ENCODE assay signal across 17 mouse cellular contexts in the genomic region with DNA sequence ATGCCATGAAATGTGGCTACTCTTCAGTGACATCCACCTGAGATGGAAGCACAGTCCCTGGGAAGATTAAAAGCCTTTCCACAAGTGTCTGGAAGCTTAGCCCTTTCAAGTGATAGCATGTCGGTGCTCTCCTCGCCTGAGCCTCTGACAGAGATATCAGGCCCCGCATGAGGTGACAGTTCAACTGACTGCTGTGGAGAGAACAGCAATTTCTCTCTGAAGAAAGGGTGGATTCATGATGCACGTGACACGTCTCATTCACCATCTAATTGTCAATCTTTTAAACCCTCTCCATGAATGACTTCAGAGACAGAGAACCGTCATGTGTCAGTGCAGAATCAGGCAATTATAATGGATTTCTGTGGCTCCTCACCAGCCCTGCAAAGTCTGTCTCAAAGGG.
DNase-seq lines count a peak whose midpoint lies in the region; ATAC-seq lines count a peak whose summit lies in the region.
"Had no signal": no experiment of that assay in that cellular context is flagged by ENCODE, and none has a peak within 500 bp of the region (broad histone marks: within the 10 kb centered on the region; RNA-seq: fewer than 3 reads in every experiment).

No protein-coding gene starts in this region.

- no peak for DNase-seq in hindbrain, embryonic 11.5 days (ENCODE audit: low spot score)
- DNase-seq in adrenal gland, adult (ENCODE audit: inconsistent age in 2 of 2, low spot score in 1 of 2), result no peak
- DNase-seq: adrenal gland, adult 8-10 months; heart, adult 18-20 months; heart, postnatal 4 days; kidney, adult 11 months; lung, postnatal 14 days; thymus, postnatal 4 days had no signal

- WGBS in hindbrain, embryonic 13.5 days, result 52% methylated on average over 6 of the region's 6 CpGs
- WGBS in hindbrain, embryonic 11.5 days, result 52% methylated on average over 6 of the region's 6 CpGs
- WGBS in hindbrain, embryonic 16.5 days, result 43% methylated on average over 6 of the region's 6 CpGs
- WGBS in neural tube, embryonic 14.5 days, result 51% methylated on average over 6 of the region's 6 CpGs

- peaks cover 45% of the 10 kb centered on the region for H3K4me1 ChIP-seq in hindbrain, embryonic 13.5 days (replicated peaks)
- H3K4me1 ChIP-seq in hindbrain, embryonic 11.5 days (replicated peaks; ENCODE audit: control insufficient read depth, insufficient read depth, low read length), result peaks cover 4% of the 10 kb centered on the region
- peaks cover 31% of the 10 kb centered on the region for H3K4me1 ChIP-seq in hindbrain, embryonic 16.5 days (ENCODE audit: control insufficient read depth, insufficient read depth, low read depth, low read length)
- peaks cover 22% of the 10 kb centered on the region for H3K4me1 ChIP-seq in neural tube, embryonic 14.5 days (ENCODE audit: control insufficient read depth, insufficient read depth, low read length)

- H3K9me3 ChIP-seq in hindbrain, embryonic 13.5 days, result no peaks in the 10 kb centered on the region
- no peaks in the 10 kb centered on the region for H3K9me3 ChIP-seq in hindbrain, embryonic 11.5 days (ENCODE audit: control insufficient read depth, low read length)
- no peaks in the 10 kb centered on the region for H3K9me3 ChIP-seq in hindbrain, embryonic 16.5 days (ENCODE audit: control insufficient read depth, low read length)
- H3K9me3 ChIP-seq in neural tube, embryonic 14.5 days (ENCODE audit: control insufficient read depth, low read length), result no peaks in the 10 kb centered on the region
- H3K9me3 ChIP-seq: embryonic facial prominence, embryonic 10.5 days; limb, embryonic 15.5 days; neural tube, embryonic 12.5 days had no signal

- H3K27me3 ChIP-seq in hindbrain, embryonic 13.5 days, result no peaks in the 10 kb centered on the region
- no peaks in the 10 kb centered on the region for H3K27me3 ChIP-seq in hindbrain, embryonic 11.5 days (ENCODE audit: control insufficient read depth, insufficient read depth, low read length)
- H3K27me3 ChIP-seq in hindbrain, embryonic 16.5 days (replicated peaks; ENCODE audit: control insufficient read depth, insufficient read depth, low read length), result no peaks in the 10 kb centered on the region
- H3K27me3 ChIP-seq in neural tube, embryonic 14.5 days (ENCODE audit: control insufficient read depth, insufficient read depth, low read length), result no peaks in the 10 kb centered on the region
- H3K27me3 ChIP-seq: limb, embryonic 15.5 days; neural tube, embryonic 12.5 days had no signal

- ATAC-seq in hindbrain, embryonic 13.5 days (ENCODE audit: low FRiP score), result no peak
- no peak for ATAC-seq in hindbrain, embryonic 11.5 days (ENCODE audit: low FRiP score)
- 0 out of 2 replicates have a peak, but pooled peaks have one; percentile 43 for ATAC-seq in erythroid progenitor cell, adult 5-6 weeks (replicated peaks; ENCODE audit: low FRiP score, poor library complexity, severe bottlenecking)
- ATAC-seq in hindbrain, embryonic 16.5 days, result no peak
- no peak for ATAC-seq in neural tube, embryonic 14.5 days (ENCODE audit: low read depth)
- ATAC-seq in frontal cortex, adult (ENCODE audit: low TSS enrichment), result no peak

- no peak overlapping the region for H3K4me3 ChIP-seq in hindbrain, embryonic 13.5 days
- no peak overlapping the region for H3K4me3 ChIP-seq in hindbrain, embryonic 11.5 days (ENCODE audit: low read depth, low read length)
- no peak overlapping the region for H3K4me3 ChIP-seq in hindbrain, embryonic 16.5 days (ENCODE audit: low read length)
- no peak overlapping the region for H3K4me3 ChIP-seq in neural tube, embryonic 14.5 days (ENCODE audit: low read depth, low read length)
- H3K4me3 ChIP-seq: embryonic facial prominence, embryonic 10.5 days; limb, embryonic 15.5 days; neural tube, embryonic 12.5 days had no signal

- H3K9ac ChIP-seq in hindbrain, embryonic 13.5 days, result no peak overlapping the region
- H3K9ac ChIP-seq in hindbrain, embryonic 11.5 days (ENCODE audit: low read depth, low read length), result no peak overlapping the region
- H3K9ac ChIP-seq in hindbrain, embryonic 16.5 days (ENCODE audit: low read depth, low read length), result no peak overlapping the region
- H3K9ac ChIP-seq in neural tube, embryonic 14.5 days (replicated peaks; ENCODE audit: low read depth, low read length), result no peak overlapping the region
- H3K9ac ChIP-seq: limb, embryonic 15.5 days; neural tube, embryonic 12.5 days had no signal

- H3K4me2 ChIP-seq in hindbrain, embryonic 13.5 days, result no peak overlapping the region
- H3K4me2 ChIP-seq in hindbrain, embryonic 11.5 days (replicated peaks; ENCODE audit: low read depth, low read length), result no peak overlapping the region
- no peak overlapping the region for H3K4me2 ChIP-seq in hindbrain, embryonic 16.5 days (ENCODE audit: low read length)
- H3K4me2 ChIP-seq in neural tube, embryonic 14.5 days (ENCODE audit: low read depth, low read length), result no peak overlapping the region
- H3K4me2 ChIP-seq: limb, embryonic 15.5 days; neural tube, embryonic 12.5 days had no signal

- H3K27ac ChIP-seq in hindbrain, embryonic 13.5 days, result peak overlapping the region; percentile 65
- no peak overlapping the region for H3K27ac ChIP-seq in hindbrain, embryonic 11.5 days (ENCODE audit: low read depth, low read length)
- peak overlapping the region; percentile 60 for H3K27ac ChIP-seq in hindbrain, embryonic 16.5 days (ENCODE audit: low read depth, low read length)
- H3K27ac ChIP-seq in neural tube, embryonic 14.5 days (ENCODE audit: low read depth, low read length), result 0 out of 2 replicates have a peak overlapping the region, but pooled peaks have one; percentile 4
- H3K27ac ChIP-seq: embryonic facial prominence, embryonic 10.5 days; kidney, postnatal 0 days; limb, embryonic 15.5 days; neural tube, embryonic 12.5 days had no signal

- H3K36me3 ChIP-seq in hindbrain, embryonic 13.5 days, result no peaks in the 10 kb centered on the region
- H3K36me3 ChIP-seq in hindbrain, embryonic 11.5 days (ENCODE audit: control insufficient read depth, insufficient read depth, low read length), result no peaks in the 10 kb centered on the region
- H3K36me3 ChIP-seq in hindbrain, embryonic 16.5 days (ENCODE audit: control insufficient read depth, insufficient read depth, low read length), result no peaks in the 10 kb centered on the region
- H3K36me3 ChIP-seq in neural tube, embryonic 14.5 days (ENCODE audit: control insufficient read depth, insufficient read depth, low read length), result no peaks in the 10 kb centered on the region
- H3K36me3 ChIP-seq: embryonic facial prominence, embryonic 10.5 days; limb, embryonic 15.5 days; neural tube, embryonic 12.5 days had no signal
